Mouse (Mus musculus): ENCODE measurements around the gene Nox3. TPM values are rescaled to one million over a fixed set of nuclear protein-coding genes. Genes with fewer than 3 reads are reported as not detected.

Gene Nox3
- polyA plus RNA-seq (2021; fragmentation: Nextera tagmentation), result not detected in 2 replicates
- long read RNA-seq, experiment 1, result 0 reads
- long read RNA-seq, experiment 2, result 0 reads

GRCm38 (mm10) chr17:3696161-3696560, at the start of gene Nox3:
TSS of gene Nox3 (minus strand) at chr17:3696261.

Other genes with a start within 250 kb of the Nox3 start
- gene Cldn20, start 163.7 kb downstream of the Nox3 start, polyA plus RNA-seq (2021; fragmentation: Nextera tagmentation), result not detected in 2 replicates
- 5.5 and 6.8 TPM in 2 replicates for gene Tfb1m, start 138.5 kb downstream of the Nox3 start, polyA plus RNA-seq (2021; fragmentation: Nextera tagmentation)

Data from layer of hippocampus, adult 6 months (tissue).